Mouse (Mus musculus) frontal cortex, postnatal 36 days (tissue): ENCODE data around the gene Gstt3.
"Not testable (repeated sequence)": the region's sequence is repeated elsewhere in the genome, so short reads cannot be mapped to it uniquely, and the experiment has no call there.

Source experiments
- DNase-seq, 2 experiments: peaks; one replicate each; pipeline ENCODE4 v3.0.0; 2022; ENCODE audit warnings: low spot score in 2 of 2

Gstt3 gene

DNA sequence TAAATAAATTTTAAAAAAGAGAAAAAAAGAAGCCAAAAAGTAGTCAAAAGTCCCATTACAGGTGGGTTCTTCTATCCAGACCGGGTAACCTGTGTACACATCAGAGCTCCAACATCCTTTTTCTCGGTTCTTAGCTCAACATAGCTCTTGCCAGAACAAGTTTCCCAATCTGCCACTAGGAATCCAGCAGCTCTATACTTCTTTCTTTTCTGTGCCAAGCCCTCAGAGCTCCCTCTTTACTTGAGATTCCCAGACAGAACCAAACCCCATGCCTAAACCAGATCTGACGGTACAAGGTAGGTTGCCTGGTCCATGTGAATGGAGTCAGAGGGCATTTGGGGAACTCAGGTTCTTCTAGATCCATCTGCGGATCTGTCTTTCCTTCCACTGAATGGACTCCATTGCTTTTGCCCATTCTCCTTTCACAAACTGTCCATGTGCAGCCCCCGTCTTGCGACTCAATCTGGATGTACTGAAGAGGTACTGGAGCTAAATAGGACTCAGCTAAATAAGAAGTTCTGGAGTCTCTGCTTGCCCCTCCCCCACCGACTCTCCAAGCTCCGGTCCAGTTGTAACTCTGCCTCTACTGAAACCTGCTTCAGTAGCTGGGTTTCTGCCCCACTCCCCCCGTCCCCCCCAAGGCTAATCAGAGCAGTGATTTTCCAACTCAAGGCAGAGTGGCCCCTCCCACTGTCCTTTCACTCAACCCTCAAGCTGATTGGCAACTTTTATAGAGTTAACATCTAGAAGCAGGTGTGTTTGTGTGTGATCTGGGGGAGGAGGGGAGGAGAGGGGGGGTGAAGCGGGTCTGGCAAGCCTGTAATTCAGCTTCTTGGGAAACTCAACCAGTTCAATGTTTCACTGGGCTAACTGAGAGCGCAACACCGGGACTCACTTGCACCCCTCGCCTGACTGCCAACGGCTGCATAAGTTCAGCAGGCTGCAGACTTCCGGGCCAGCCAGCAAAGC is 1.7 kb downstream of the Gstt3 start:
- no peak for DNase-seq

DNA sequence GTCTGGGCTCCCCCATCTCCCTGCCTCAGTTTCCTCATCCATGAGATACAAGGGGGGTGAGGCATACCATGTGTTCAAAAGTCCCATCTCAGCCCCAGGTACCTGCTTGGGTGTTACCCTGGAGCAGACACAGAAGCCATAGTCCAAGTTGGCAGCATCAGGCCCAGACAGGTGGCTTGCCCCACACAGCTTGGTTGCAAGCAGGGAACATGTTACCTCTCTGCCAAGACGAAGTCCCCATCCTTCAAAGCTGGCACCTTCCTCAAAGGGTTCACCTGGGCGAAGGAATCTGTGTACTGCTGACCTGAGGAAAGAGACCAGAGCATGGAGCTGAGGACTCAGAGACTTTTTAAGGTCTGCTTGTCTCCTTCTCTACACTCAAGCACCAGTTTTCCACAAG is 3.3 kb downstream of the Gstt3 start:
- no peak for DNase-seq

DNA sequence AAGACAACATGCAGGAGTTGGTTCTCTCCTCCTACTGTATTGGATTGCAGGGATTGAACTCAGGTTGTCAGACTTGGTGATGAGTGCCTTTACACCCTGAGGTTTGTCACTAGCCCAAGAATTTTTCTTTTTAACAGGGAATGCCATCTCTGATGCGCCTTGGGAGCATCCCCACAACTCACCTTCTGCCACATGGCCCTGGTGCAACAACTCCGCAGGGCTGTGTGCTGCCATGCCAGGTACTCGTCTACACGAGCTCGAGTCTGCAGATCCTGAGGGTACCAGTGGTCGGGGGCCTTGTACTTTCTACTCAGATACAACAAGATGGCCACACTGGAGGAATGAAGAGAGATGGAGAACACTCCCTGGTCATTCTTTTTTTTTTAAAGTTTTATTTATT is 4.7 kb downstream of the Gstt3 start:
- no peak for DNase-seq

DNA sequence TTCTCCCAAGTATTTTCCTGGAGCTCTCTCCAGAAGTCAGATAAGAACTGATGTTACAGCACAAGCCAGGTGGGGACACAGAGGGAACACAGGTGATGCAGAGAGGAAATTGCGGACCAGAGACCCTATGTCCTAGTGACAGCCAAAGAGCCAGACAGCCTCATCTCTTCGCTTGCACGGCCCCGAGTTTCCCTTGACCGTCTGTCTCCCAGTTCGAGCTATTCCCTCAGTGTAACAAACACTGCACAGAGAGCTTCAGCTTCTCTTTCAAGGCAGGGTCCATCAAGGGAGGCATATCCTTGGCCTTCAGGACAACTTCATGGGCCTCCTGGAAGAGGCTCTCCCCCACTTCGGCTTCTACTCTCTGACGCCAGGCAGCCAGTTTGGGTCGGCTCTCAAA is 6.6 kb downstream of the Gstt3 start:
- no peak for DNase-seq

DNA sequence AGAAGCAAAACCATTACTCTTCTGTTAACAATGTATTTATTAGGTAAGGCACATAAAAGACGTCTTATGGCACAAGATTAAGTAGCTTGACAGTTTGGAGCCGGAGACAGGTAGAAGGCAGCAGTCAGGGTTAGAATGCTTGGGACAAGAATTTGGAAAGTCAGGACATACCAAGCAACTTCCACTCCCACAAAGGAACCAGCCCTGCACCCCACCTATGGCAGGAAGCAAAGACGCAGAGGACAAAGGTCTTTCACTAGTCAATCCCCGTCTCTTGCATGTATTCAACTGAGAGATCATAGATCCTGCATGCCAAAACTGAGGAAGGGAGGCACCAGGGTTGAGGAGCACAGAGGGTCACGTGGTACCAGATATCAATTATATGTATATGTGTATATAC is 7.1 kb downstream of the Gstt3 start:
- DNase-seq = no peak

DNA sequence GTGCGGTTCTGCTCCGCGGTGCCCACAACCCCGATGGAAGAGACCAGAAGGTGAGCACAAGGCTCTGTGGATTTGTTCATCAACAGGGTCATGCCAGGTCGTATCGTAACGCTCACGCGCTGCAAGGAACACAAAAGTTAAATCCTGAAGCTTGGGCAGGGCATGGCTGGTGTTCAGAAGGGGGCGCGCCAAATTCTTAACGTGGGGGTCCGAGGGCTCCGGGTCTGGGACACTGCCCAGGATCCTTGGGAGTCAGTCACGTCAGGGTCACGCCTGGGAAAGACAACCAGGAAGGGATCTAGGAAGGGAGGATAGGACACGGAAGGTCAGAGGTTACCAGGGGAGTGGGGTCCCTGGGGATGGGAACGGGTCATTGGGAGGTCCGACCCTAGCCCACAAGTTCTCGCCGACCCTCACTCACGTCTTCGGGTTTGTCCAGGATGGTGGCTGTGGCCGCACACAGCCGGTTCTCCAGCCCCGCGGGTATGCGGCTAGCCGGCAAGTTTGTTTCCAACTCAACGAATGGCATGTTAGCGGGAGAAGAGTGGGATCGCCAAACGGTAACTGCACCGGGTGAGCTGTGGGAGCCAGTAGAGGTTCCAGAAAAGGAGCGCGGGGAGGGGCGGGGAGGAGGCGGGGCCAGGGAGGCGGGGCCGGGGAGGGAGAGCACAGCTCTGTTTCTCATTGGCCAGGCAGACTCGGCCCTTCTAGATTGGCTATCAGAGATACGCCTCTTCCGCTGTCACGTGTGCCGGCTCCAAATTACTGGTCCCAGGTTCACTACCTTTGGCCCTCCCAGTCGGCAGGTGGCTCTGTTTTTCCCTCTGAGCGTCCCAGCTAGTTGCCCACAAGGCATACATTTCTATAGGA is 8.2 kb downstream of the Gstt3 start, which contains the start of gene Ddt:
Ddt (minus strand) TSS at position 620 of the 870 bp plus-strand sequence.
- DNase-seq = peak; percentile 72 to 88

DNA sequence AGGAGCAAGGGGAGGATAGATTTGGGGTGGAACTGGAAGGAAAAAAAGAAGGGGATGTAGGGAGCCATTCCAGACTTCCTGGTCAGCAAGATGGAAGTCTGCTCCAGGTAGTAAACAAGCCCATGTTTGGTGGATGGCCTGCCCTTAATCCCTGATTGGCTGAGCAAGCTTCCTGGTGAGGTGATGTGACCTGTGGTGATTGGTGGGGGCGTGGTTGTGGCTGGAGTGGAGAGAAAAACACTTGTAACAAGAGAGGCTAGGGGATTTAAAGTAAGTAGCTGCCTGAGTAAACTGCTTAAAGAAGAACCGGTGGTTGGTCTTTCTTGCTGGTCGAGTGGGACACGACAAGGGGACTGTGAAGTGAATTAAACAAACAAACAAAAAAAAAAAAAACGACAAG is 13.5 kb downstream of the Gstt3 start:
- not testable (repeated sequence) for DNase-seq

DNA sequence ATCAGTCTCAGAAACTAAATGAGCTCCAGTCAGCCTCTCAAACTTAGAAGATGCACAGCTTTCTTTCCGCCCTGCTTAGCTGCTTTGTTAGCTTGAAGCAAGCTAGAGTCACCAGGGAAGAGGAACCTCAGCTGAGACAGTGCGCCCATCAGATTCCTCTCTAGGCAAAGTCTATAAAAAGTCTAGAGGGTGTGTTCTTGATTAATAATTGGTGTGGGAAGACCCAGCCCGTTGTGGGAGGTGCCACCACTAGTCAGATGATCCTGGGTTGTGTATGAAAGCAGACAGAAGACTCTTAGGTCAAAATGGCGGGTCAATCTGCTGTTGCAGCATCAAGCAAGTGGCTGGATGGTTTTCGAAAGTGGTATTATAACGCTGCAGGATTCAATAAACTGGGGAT is 14.4 kb downstream of the Gstt3 start:
- no peak for DNase-seq

DNA sequence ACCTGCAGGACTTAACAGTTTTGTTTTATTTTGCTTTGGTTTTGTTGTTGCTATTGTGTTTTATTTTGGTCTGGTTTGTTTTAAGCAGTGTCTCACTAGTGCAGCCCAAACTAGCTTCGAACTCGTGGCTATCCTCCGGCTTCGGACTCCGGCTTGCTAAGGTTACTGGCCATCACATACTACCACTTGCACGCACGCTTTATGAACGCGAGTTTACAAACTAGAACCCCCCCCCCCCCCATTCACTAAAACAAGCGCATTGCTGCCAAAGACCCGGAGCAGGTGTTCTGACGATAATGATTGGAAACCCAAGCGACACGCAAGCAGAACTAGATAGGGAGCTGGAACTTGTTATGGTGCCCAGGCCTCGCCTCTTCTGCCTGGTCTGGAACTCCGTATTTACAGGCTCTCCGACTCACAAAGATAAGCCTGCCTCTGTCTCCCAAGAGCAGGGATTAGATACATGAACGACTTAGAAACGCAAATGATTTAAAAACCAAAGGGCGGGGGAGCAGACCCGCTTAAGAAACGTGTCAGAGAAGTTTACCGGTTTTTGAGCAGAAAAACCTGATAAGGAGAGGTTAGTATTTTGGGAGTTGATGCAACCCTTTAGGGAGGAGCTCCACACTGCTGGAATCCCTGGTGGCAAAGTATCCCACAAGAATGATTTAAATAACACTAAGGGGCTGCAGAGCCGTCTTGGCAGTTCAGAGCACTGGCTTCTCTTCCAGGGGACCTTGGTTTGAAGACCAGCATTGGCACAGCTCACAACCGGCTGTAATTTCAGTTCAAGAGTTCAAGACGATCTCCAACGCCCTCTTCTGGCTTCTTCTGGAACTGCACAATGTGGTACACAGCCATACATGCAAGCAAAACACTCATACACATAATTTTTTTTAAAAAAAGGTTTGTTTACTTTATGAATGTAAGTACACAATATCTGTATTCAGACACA is 16.4 kb downstream of the Gstt3 start:
- peak in 1 of 2 experiments; percentile 57 for DNase-seq

DNA sequence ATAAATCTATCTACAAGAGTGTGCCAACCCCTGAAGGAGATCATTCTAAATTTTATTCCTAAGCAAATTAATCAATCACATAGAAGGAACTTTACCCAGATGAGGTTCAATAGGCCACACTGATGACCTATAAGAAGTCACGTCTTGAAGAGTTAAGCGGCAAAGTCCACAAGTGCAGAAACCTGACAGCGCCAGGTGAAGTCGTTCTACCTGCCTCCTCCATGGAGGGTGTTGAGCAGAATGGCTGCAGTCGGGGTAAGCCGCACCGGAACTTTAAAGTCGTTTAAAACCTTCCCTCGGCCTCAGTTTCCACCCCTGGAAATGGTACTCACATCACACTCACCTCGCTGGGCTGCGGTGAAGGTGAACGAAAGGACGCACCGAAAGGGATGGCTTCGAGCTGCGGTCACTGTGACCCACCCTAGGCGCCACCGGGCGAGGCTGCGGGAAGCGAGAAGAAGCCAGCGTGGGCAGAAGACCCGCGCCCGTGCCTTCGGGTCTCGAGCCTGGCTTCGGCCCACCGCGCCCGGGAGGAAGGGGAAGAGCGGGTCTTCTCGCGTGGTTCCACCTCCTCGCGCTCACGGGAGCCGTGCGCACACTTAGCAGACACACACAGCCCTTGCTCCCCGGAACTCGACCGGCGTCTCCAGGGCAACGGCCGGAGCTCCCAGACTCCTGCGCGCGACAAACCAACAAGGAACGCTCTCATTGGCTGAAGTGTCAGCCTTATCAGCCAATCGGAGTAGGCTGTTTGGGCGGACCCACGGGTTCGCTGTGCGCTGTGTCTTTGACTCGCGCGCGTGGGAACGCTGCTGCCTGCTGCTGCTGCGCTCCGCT is 17.3 kb downstream of the Gstt3 start, which contains the start of gene Cabin1:
Cabin1 (minus strand) TSS at position 660 of the 837 bp plus-strand sequence.
- peak; percentile 97 to 98 for DNase-seq

DNA sequence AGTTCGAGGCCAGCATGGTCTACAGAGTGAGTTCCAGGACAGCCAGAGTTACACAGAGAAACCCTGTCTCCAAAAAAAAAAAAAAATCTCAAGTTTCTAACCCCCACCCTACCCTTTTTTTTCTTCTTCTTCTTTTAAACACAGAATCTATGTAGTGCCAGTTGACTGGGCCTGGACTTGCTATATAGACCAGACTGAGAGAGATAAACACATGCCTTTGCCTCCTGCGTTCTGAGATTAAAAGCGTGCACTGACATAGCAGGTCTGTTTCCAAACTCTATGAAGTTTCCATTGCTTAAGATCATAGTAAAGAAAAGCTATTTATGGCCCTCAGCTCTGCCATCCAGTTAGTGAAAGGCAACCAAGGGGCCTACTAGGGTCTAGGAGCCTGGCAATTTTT is 18.8 kb downstream of the Gstt3 start:
- DNase-seq = no peak

DNA sequence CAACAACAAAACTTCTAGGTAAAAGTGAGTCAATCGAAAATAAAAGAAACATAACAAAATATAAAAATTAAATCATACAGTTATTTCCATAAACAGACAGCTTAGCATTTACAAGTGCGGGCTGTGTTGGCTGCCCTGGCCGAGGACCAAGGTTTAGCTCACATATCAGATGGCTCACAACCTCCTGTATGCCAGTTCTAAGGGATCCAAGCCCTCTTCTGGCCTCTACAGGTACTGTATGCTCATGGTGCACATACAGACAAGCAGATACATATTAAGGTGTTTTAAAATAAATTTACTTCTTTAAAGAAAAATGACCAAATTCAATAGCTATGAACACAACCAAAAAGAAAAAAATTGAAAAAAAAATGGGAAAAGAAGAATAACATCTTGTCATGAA is 20.9 kb downstream of the Gstt3 start:
- no peak for DNase-seq

DNA sequence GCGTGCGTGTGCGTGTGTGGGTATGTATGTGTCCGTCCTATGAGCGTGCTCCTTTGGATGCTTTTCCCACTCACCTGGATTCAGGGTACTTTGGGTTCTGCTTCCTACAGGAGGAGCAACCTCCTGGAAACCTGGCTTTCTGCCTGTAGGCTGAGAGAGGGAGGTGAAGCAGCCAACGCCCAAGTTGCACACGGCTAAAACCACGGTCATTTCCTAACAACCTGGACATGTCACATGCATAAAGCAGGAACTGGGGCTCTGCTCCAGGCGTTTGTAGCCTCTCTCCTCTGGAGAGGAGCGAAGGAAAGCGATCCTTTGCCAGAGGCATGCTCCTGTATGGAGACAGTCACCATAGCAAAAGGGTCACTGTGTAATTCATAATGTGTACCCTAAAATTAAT is 24.5 kb downstream of the Gstt3 start:
- no peak for DNase-seq

DNA sequence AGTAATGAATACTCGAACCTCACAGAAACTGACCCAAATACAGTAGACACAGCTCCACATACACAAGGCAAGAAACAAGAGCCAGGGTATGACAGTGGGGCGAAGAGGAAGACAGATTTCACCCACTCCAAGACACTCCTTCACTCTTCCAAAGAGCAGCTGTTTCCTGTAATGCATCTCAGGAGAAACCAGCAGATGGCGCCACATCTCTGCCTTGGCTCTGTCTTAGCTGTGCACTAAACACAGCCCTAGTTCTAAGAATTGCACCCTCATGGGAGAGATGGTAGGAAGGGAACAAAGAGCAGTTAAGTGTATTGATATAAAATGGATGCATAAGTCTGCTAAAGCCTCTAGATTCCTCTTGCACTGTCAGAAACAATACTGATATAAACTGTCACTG is 37.2 kb downstream of the Gstt3 start:
- peak; percentile 85 to 92 for DNase-seq

DNA sequence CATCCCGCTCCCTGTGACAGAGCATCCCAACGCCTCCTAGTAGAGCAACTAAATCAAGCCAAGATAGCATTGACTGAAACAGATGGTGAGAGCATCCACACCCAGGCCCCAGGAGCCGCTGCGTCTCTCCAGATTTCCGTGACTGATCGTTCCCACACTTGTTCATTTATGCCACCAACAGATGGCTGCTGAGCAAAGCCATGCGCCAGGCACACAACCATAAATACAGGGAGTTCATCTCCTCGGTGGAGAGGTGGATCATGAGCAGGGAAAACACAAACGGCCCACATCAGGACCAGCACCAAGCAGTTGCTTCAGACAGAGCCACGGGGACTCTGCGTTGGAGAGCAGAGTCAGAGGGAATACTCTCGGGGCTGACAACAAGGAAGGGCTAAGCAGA is 37.8 kb downstream of the Gstt3 start:
- peak; percentile 76 to 86 for DNase-seq

DNA sequence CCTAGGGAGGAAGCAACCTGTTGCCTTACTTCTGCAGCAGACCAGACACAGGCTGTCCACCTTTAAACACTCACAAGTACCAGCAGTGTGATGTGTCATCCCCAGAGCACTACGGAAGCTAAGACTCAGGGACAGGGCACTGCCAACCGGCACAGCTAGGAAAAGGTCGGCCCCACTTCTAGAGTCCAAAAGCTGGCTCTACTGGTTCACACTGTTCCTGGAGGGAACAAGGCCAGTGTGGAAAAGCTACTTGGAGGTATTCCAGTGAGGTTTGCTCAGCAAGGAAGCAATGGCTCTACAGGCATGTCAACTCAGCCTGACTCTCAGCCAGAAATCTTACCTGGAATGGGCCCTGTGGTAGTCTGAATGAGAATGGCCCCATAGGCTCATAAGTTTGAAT is 40.3 kb downstream of the Gstt3 start:
- no peak for DNase-seq

DNA sequence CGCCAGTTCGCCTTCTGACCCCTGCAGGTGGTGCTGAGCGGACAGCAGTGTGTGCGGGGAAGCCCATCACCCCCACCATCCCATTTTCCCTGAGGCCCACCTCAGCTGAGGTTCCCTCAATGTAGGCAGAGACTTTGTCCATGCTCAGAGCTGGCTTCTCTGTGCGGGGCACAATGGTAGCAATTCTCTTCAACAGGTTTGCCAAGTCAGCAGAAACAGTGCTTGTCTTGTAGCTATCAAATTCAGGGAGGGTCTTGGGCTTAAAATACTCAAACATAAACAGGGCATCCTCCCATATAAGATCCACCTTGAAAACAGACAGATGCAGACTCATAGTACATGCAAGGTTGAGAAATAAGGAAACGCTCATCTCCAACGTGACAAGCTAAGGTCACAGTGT is 55.8 kb downstream of the Gstt3 start:
- no peak for DNase-seq
